Mouse (Mus musculus) bone marrow, adult 2 months (tissue): ENCODE data around the gene Tuba1b. TPM values are rescaled to one million over a fixed set of nuclear protein-coding genes. Genes with fewer than 3 reads are reported as not detected.

Experiments
- H3K27ac ChIP-seq: fragments of 200-500 bp; 2 replicates; pipeline ENCODE4 v1.5.1; 2012; ENCODE audit warnings: low read depth, mild to moderate bottlenecking, control low read depth, inconsistent platforms, low read length; ENCODE audit not compliant: control insufficient read depth, poor library complexity, insufficient read depth
- H3K4me1 ChIP-seq: fragments of 200-500 bp; 2 replicates; pipeline ENCODE4 v1.6.1; 2011; ENCODE audit warnings: low read length; ENCODE audit not compliant: control insufficient read depth, insufficient read depth
- H3K4me3 ChIP-seq: fragments of 200-500 bp; replicated peaks from 2 replicates; pipeline ENCODE3; 2011; ENCODE audit warnings: mild to moderate bottlenecking, low read depth, low read length, control low read depth; ENCODE audit not compliant: control insufficient read depth
- CTCF ChIP-seq: fragments of 200-500 bp; IDR thresholded peaks from 2 replicates; pipeline ENCODE4 v1.5.1; 2011; ENCODE audit warnings: low read length, control low read depth; ENCODE audit not compliant: control insufficient read depth, insufficient read depth
- POLR2A ChIP-seq: fragments of 200-500 bp; IDR thresholded peaks from 2 replicates; pipeline ENCODE4 v1.6.1; 2011; ENCODE audit warnings: low read depth, mild to moderate bottlenecking, control low read depth, low read length, borderline replicate concordance; ENCODE audit not compliant: control insufficient read depth
- WGBS: fragments of 180-500 bp; shearing (Covaris S2); methylation state at CpG from one replicate; pipeline ENCODE4 v1.1.7; 2018; 5-methylcytosine and 5-hydroxymethylcytosine counted together
- polyA plus RNA-seq: library from polyadenylated mRNA; stranded (reverse); fragments of >200 nt; gene quantifications from 2 replicates; pipeline ENCODE4 v1.2.4, GENCODE M21; 2011; ENCODE audit warnings: low replicate concordance; ENCODE audit not compliant: missing spikeins, insufficient read depth, insufficient read length

The Tuba1b gene
- polyA plus RNA-seq, 1 experiment: 942 TPM

- no peak overlapping the region for H3K4me3 ChIP-seq
- no peak overlapping the region for H3K27ac ChIP-seq
- no peaks in the 10 kb centered on the region for H3K4me1 ChIP-seq
- TF ChIP-seq POLR2A (no peak), CTCF (no peak)
- 83% methylated on average over 7 of the region's 7 CpGs for WGBS
These were observed 46.8 kb downstream of the Tuba1b start for GRCm38 (mm10) chr15:98887526-98887925.

- Histone ChIP-seq H3K4me3 (no peak overlapping the region), H3K27ac (no peak overlapping the region), H3K4me1 (no peaks in the 10 kb centered on the region)
- WGBS: 75% methylated on average over 8 of the region's 8 CpGs
- TF ChIP-seq CTCF: no peak
These were observed 47.5 kb downstream of the Tuba1b start for GRCm38 (mm10) chr15:98886667-98887387.

- Histone ChIP-seq H3K4me1 (no peaks in the 10 kb centered on the region; the same call in 1 of the 2 replicates), H3K27ac (no peak overlapping the region), H3K4me3 (no peak overlapping the region)
- 83% methylated on average over 1 of the region's 1 CpGs for whole genome bisulfite sequencing
- TF ChIP-seq POLR2A: no peak
- TF ChIP-seq CTCF: no peak
These were observed 50.3 kb downstream of the Tuba1b start for GRCm38 (mm10) chr15:98884106-98884505.

GRCm38 (mm10) chr15:98883661-98884060 is 50.7 kb downstream of the Tuba1b start:
- no peak for TF ChIP-seq CTCF
- no peak for TF ChIP-seq POLR2A
- H3K4me1 ChIP-seq: no peaks in the 10 kb centered on the region; the same call in 1 of the 2 replicates
- no peak overlapping the region for H3K4me3 ChIP-seq
- H3K27ac ChIP-seq: no peak overlapping the region

- no peak for TF ChIP-seq CTCF
- no peak for TF ChIP-seq POLR2A
- WGBS: 24% methylated on average over 5 of the region's 5 CpGs
- H3K27ac ChIP-seq: no peak overlapping the region
- no peaks in the 10 kb centered on the region; the same call in 1 of the 2 replicates for H3K4me1 ChIP-seq
- H3K4me3 ChIP-seq: no peak overlapping the region
These were observed 52.7 kb downstream of the Tuba1b start for GRCm38 (mm10) chr15:98881656-98882008.

Other genes starting within 250 kb of the Tuba1b start
- not detected in 2 replicates for gene Ccdc65, start 226.4 kb downstream of the Tuba1b start, polyA plus RNA-seq
- 0.74 TPM in 1 of 2 replicates, not detected in the other for gene Fkbp11, start 206.4 kb downstream of the Tuba1b start, polyA plus RNA-seq
- 11.0 and 19.8 TPM in 2 replicates for gene Arf3, start 171.4 kb downstream of the Tuba1b start, polyA plus RNA-seq
- gene Wnt10b, start 156.4 kb downstream of the Tuba1b start, polyA plus RNA-seq: 1.1 and 1.4 TPM in 2 replicates
- gene Wnt1, start 144.7 kb downstream of the Tuba1b start, polyA plus RNA-seq: not detected in 2 replicates
- gene Ddn, start 125.1 kb downstream of the Tuba1b start, polyA plus RNA-seq: 0.25 TPM in 1 of 2 replicates, not detected in the other
- gene Prkag1, start 103.0 kb downstream of the Tuba1b start, polyA plus RNA-seq: 64.8 and 107 TPM in 2 replicates
- gene Kmt2d, start 63.4 kb downstream of the Tuba1b start, polyA plus RNA-seq: 67.1 and 105 TPM in 2 replicates
- gene Rhebl1, start 40.0 kb downstream of the Tuba1b start, polyA plus RNA-seq: 9.6 and 9.8 TPM in 2 replicates
- 0.60 TPM in 1 of 2 replicates, not detected in the other for gene Dhh, start 36.0 kb downstream of the Tuba1b start, polyA plus RNA-seq
- gene Lmbr1l, start 16.3 kb downstream of the Tuba1b start, polyA plus RNA-seq: 32.7 and 73.3 TPM in 2 replicates
- gene Gm49450, start 19.0 kb upstream of the Tuba1b start, polyA plus RNA-seq: not detected in 2 replicates
- gene Tuba1a, start 19.1 kb upstream of the Tuba1b start, polyA plus RNA-seq: 22.2 and 97.6 TPM in 2 replicates
- gene Tuba1c, start 95.3 kb upstream of the Tuba1b start, polyA plus RNA-seq: 168 and 176 TPM in 2 replicates
- not detected in 2 replicates for gene Prph, start 120.6 kb upstream of the Tuba1b start, polyA plus RNA-seq
- gene Troap, start 140.0 kb upstream of the Tuba1b start, polyA plus RNA-seq: 94.5 and 103 TPM in 2 replicates
- gene C1ql4, start 153.3 kb upstream of the Tuba1b start, polyA plus RNA-seq: 0.66 and 2.4 TPM in 2 replicates
- 1.6 TPM in 1 of 2 replicates, not detected in the other for gene Dnajc22, start 158.6 kb upstream of the Tuba1b start, polyA plus RNA-seq
- gene Spats2, start 191.4 kb upstream of the Tuba1b start, polyA plus RNA-seq: 0.52 and 2.5 TPM in 2 replicates